Mouse (Mus musculus) macrophage (primary cell): ENCODE measurements around the gene Ptbp1. TPM values are rescaled to one million over a fixed set of nuclear protein-coding genes. Genes with fewer than 3 reads are reported as not detected.

Source experiments
- H3K27ac ChIP-seq: fragments of 350-480 bp; formaldehyde crosslinking; 2 replicates; pipeline ENCODE4 v1.9.0; 2021
- H3K36me3 ChIP-seq: fragments of 350-480 bp; formaldehyde crosslinking; 2 replicates; pipeline ENCODE4 v1.9.0; 2021; ENCODE audit errors: inconsistent target
- H3K4me3 ChIP-seq: fragments of 350-480 bp; formaldehyde crosslinking; 2 replicates; pipeline ENCODE4 v1.9.0; 2021; ENCODE audit errors: inconsistent target
- H3K79me2 ChIP-seq: fragments of 350-480 bp; formaldehyde crosslinking; 2 replicates; pipeline ENCODE4 v1.9.0; 2021; ENCODE audit errors: inconsistent target
- WGBS: methylation state at CpG from one replicate; pipeline ENCODE4 v1.1.7; 2026; ENCODE audit warnings: inconsistent platforms; ENCODE audit not compliant: missing documents; 5-methylcytosine and 5-hydroxymethylcytosine counted together
- polyA plus RNA-seq: library from polyadenylated mRNA; stranded (reverse); fragments of 250-400 nt; gene quantifications from 3 replicates; pipeline ENCODE4 v1.2.4, GENCODE M21; 2018; ENCODE audit warnings: inconsistent platforms
- total RNA-seq, 78 experiments: library from RNA; depleted of rRNA; stranded (reverse); fragments of 250-400 nt; gene quantifications; 1 replicate in 9 of 78; 2 replicates in 24 of 78; 3 replicates in 43 of 78; 4 replicates in 2 of 78; pipeline ENCODE4 v1.2.4; 2018; ENCODE audit warnings: inconsistent platforms in 56 of 78

Gene Ptbp1
- total RNA-seq (2018; cell fraction: chromatin; rRNA removed): 100 to 1,000 TPM in 25 of 26 experiments, 10 to 100 TPM in 1; 90.6 to 694 (median 200) TPM
- total RNA-seq (2018; cell fraction: cytosol; rRNA removed): 100 to 1,000 TPM in 23 of 26 experiments, 10 to 100 TPM in 3; 93.6 to 190 (median 119) TPM
- total RNA-seq (2018; cell fraction: nucleus; rRNA removed): 100 to 1,000 TPM in 21 of 26 experiments, 10 to 100 TPM in 5; 84.7 to 316 (median 139) TPM
- 119 to 188 TPM (median 143 TPM) in 3 replicates for polyA plus RNA-seq

- peaks cover 41% of the 10 kb centered on the region for H3K79me2 ChIP-seq
- WGBS: under 1% methylated on average over 68 of the region's 75 CpGs
- peak within 1 kb of the TSS; percentile 95 for H3K27ac ChIP-seq
- peaks cover 5% of the 10 kb centered on the region; the same call in 1 of the 2 replicates for H3K36me3 ChIP-seq
- peak within 1 kb of the TSS; percentile 92 for H3K4me3 ChIP-seq
Measured at GRCm38 (mm10) chr10:79853860-79854795, at the start of gene Ptbp1. TSS of gene Ptbp1 (plus strand) at chr10:79854427.

- H3K27ac ChIP-seq: no peak overlapping the region
- H3K36me3 ChIP-seq: no peaks in the 10 kb centered on the region
- H3K79me2 ChIP-seq: no peaks in the 10 kb centered on the region
- H3K4me3 ChIP-seq: no peak overlapping the region
- 86% methylated on average over 11 of the region's 11 CpGs for WGBS
Measured at GRCm38 (mm10) chr10:79805636-79806035, 48.6 kb upstream of the Ptbp1 start.

DNA sequence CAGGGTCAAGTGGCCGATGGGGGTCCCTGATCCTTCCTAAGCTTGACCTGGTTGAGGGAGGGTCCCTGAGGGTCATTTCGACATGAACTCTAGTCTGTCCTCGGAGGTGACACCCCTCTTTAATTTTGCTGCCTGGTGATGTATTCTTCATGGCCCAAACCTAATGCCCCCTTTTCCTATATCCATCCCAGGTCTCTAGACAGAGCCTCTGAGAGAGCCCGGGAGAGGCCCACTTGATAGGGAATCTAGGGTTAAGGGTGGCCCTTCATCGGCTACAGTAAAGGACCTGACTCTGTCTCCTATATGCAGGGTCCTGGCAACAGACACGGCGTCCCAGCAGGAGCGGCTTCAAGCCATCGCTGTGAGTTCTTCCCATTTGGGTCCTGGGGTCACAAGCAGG is 47.9 kb upstream of the Ptbp1 start:
- H3K4me3 ChIP-seq: no peak overlapping the region
- no peak overlapping the region for H3K27ac ChIP-seq
- WGBS: 94% methylated on average over 9 of the region's 9 CpGs
- no peaks in the 10 kb centered on the region for H3K79me2 ChIP-seq
- no peaks in the 10 kb centered on the region for H3K36me3 ChIP-seq

GRCm38 (mm10) chr10:79806972-79807371 is 47.3 kb upstream of the Ptbp1 start:
- no peaks in the 10 kb centered on the region for H3K79me2 ChIP-seq
- no peaks in the 10 kb centered on the region for H3K36me3 ChIP-seq
- WGBS: 89% methylated on average over 10 of the region's 10 CpGs
- no peak overlapping the region for H3K4me3 ChIP-seq
- no peak overlapping the region for H3K27ac ChIP-seq

GRCm38 (mm10) chr10:79807826-79808225 is 46.4 kb upstream of the Ptbp1 start:
- Histone ChIP-seq H3K27ac (no peak overlapping the region), H3K36me3 (no peaks in the 10 kb centered on the region), H3K79me2 (no peaks in the 10 kb centered on the region), H3K4me3 (no peak overlapping the region)
- WGBS: 88% methylated on average over 11 of the region's 11 CpGs

- 96% methylated on average over 11 of the region's 11 CpGs for WGBS
Measured at GRCm38 (mm10) chr10:79808728-79809127, 45.5 kb upstream of the Ptbp1 start.

GRCm38 (mm10) chr10:79811736-79812637 is 42.2 kb upstream of the Ptbp1 start:
- Histone ChIP-seq H3K79me2 (no peaks in the 10 kb centered on the region), H3K36me3 (no peaks in the 10 kb centered on the region), H3K4me3 (no peak overlapping the region), H3K27ac (no peak overlapping the region)
- 41% methylated on average over 15 of the region's 15 CpGs for WGBS

More at GRCm38 (mm10) chr10:79808728-79809127, 45.5 kb upstream of the Ptbp1 start:
- H3K4me3 ChIP-seq: no peak overlapping the region
- H3K79me2 ChIP-seq: no peaks in the 10 kb centered on the region
- no peaks in the 10 kb centered on the region for H3K36me3 ChIP-seq
- H3K27ac ChIP-seq: no peak overlapping the region

DNA sequence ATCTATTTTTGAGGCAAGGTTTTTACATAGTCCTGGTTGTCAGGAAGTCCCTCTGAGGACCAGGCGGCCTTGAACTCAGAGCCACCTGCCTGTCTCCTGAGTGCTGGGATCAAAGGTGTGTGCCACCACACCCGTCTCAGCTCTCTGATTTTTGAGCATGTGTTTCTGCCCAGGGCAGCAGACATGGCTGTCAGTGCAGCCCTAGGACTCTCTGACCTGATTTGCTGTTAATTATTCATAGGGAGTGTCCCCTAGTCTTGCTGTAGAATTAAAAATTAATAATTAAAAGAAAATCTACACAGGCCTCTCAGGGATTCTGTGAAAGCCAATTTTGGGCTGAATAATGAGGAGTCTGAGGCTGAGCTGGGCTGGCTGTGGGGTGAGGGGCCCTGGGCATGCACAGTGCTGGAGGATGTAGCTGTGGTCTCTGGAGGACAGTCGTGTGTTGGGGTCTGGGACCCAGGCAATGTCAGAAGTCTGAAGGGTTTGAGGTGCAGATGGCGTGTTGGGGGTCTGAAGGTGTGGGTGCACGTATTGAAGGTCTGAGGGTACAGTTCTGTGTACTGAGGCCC is 39.9 kb upstream of the Ptbp1 start:
- 96% methylated on average over 5 of the region's 5 CpGs for WGBS
- no peaks in the 10 kb centered on the region for H3K36me3 ChIP-seq

GRCm38 (mm10) chr10:79815671-79816494 is 38.3 kb upstream of the Ptbp1 start:
- no peaks in the 10 kb centered on the region for H3K79me2 ChIP-seq
- no peak overlapping the region for H3K4me3 ChIP-seq
- H3K36me3 ChIP-seq: no peaks in the 10 kb centered on the region
- 97% methylated on average over 12 of the region's 12 CpGs for WGBS
- no peak overlapping the region for H3K27ac ChIP-seq

More for the DNA sequence above, 39.9 kb upstream of the Ptbp1 start:
- Histone ChIP-seq H3K79me2 (no peaks in the 10 kb centered on the region), H3K27ac (no peak overlapping the region), H3K4me3 (no peak overlapping the region)

DNA sequence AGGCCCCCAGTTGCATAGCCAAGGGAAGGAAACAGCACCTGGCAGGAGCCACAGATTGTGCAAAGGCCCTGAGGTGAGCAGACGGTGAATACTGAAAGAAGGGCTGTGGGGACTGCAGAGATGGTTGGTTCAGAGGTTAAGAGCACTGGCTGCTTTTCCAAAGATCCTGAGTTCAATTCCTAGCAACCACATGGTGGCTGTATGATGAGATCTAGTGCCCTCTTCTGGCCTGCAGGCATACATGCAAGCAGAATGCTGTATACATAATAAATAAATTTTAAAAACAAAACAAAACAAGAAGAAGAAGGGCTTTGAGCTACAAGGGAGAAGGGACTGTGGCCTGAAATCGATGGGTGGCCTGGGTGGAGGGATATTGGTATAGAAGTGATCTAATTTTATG is 37.1 kb upstream of the Ptbp1 start:
- 77% methylated on average over 2 of the region's 2 CpGs for WGBS
- Histone ChIP-seq H3K27ac (no peak overlapping the region), H3K4me3 (no peak overlapping the region), H3K79me2 (no peaks in the 10 kb centered on the region), H3K36me3 (no peaks in the 10 kb centered on the region)

GRCm38 (mm10) chr10:79818225-79818624 is 36.0 kb upstream of the Ptbp1 start:
- Histone ChIP-seq H3K4me3 (no peak overlapping the region), H3K27ac (no peak overlapping the region), H3K79me2 (no peaks in the 10 kb centered on the region), H3K36me3 (no peaks in the 10 kb centered on the region)
- 95% methylated on average over 4 of the region's 4 CpGs for WGBS

DNA sequence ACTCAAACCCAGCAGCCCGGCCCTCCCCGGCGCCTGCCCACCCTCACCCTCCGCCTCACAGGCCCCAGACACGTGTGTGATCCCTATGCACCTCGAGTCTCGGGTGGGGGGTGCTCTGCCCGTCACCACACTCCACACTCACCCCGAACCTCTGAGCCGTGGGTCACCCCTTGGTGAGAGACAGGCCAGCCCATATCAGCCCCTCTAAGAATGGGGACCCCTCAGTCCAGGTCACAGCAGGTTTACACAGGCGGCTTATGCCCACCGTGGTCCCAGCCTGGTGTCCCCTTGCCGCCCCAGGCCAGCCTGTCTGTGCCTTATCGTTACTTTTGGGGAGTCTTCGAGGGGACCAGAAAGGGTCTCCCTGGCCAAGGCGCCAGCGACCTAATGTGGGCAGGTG is 34.6 kb upstream of the Ptbp1 start:
- Histone ChIP-seq H3K4me3 (no peak overlapping the region), H3K79me2 (no peaks in the 10 kb centered on the region), H3K36me3 (no peaks in the 10 kb centered on the region), H3K27ac (no peak overlapping the region)
- 95% methylated on average over 14 of the region's 17 CpGs for WGBS

- Histone ChIP-seq H3K36me3 (no peaks in the 10 kb centered on the region), H3K27ac (no peak overlapping the region), H3K79me2 (no peaks in the 10 kb centered on the region), H3K4me3 (no peak overlapping the region)
- WGBS: 85% methylated on average over 8 of the region's 8 CpGs
Measured at GRCm38 (mm10) chr10:79820277-79820676, 34.0 kb upstream of the Ptbp1 start.
